Mouse (Mus musculus): Measurements from ENCODE around the gene Asah2. TPM values are rescaled to one million over a fixed set of nuclear protein-coding genes. Genes with fewer than 3 reads are reported as not detected.
"Not testable (repeated sequence)": the region's sequence is repeated elsewhere in the genome, so short reads cannot be mapped to it uniquely, and the experiment has no call there.

The Asah2 gene
- polyA plus RNA-seq, 1 experiment from 2014 or later: 1.2 TPM

DNA sequence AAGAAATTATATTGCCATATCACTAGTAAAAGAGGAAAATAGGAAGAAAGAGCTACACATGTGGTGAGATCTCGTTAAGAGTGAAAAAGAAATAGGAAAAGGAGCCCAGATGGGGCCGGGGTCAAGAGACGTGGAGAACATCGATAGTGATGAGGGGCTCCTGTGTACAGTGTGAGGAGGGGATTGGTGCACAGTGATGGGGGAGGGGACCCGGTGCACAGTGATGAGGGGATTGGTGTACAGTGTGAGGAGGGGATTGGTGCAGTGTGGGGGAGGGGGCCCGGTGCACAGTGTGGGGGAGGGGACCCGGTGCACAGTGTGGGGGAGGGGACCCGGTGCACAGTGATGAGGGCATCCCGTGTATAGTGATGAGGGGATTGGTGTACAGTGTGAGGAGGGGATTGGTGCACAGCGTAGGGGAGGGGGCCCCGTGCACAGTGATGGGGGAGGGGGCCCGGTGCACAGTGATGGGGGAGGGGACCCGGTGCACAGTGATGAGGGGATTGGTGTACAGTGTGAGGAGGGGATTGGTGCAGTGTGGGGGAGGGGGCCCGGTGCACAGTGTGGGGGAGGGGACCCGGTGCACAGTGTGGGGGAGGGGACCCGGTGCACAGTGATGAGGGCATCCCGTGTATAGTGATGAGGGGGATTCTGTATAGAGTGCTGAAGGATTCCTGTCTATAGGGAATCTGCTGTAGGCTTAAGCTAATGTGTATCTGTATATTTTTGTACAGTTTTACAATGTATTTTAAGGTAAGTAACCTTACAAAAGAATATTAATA, 23.9 kb upstream of the Asah2 start:
- not testable (repeated sequence) for H3K9ac ChIP-seq (replicated peaks; ENCODE audit: low read length); H3K4me3 ChIP-seq (ENCODE audit: low read depth, low read length); H3K4me1 ChIP-seq (ENCODE audit: control insufficient read depth, insufficient read depth, low read length); H3K9me3 ChIP-seq (replicated peaks; ENCODE audit: control insufficient read depth, low read length); H3K27ac ChIP-seq (replicated peaks; ENCODE audit: low read depth, low read length); H3K4me2 ChIP-seq (ENCODE audit: low read depth, low read length); H3K27me3 ChIP-seq (ENCODE audit: control insufficient read depth, insufficient read depth, low read length); H3K36me3 ChIP-seq (replicated peaks; ENCODE audit: control insufficient read depth, insufficient read depth, low read depth, low read length); DNase-seq (ENCODE audit: low spot score)
- 81% methylated on average over 13 of the region's 17 CpGs for WGBS
- peak; percentile 73 for ATAC-seq (replicated peaks; ENCODE audit: insufficient number of reproducible peaks, low FRiP score, low TSS enrichment, low read depth)

DNA sequence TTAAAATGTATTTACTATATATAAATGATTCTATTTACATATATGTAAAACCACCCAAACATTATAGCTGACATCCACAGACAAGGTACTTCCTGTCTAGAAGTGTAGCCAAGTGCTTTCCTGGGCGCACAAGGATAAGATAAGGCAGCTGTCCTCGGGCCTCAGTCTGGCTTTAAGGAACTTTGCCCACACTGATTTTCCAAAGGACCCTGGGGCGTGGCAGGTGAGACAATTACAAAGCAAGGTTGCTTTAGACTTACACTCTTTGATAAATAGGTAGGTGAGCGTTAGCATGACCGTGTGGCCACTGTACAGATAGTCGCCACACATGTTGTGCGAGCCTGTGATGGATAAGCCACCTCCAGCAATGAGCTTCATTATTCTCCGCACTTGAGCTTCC, 21.3 kb upstream of the Asah2 start:
- Histone ChIP-seq H3K9me3 (replicated peaks; ENCODE audit: control insufficient read depth, low read length) (no peaks in the 10 kb centered on the region), H3K9ac (replicated peaks; ENCODE audit: low read length) (no peak overlapping the region), H3K4me2 (ENCODE audit: low read depth, low read length) (no peak overlapping the region), H3K27me3 (ENCODE audit: control insufficient read depth, insufficient read depth, low read length) (no peaks in the 10 kb centered on the region), H3K4me1 (ENCODE audit: control insufficient read depth, insufficient read depth, low read length) (no peaks in the 10 kb centered on the region), H3K4me3 (ENCODE audit: low read depth, low read length) (no peak overlapping the region), H3K27ac (replicated peaks; ENCODE audit: low read depth, low read length) (no peak overlapping the region), H3K36me3 (replicated peaks; ENCODE audit: control insufficient read depth, insufficient read depth, low read depth, low read length) (no peaks in the 10 kb centered on the region)
- ATAC-seq (replicated peaks; ENCODE audit: insufficient number of reproducible peaks, low FRiP score, low TSS enrichment, low read depth): no peak
- no peak for DNase-seq (ENCODE audit: low spot score)
- WGBS: 92% methylated on average over 8 of the region's 8 CpGs

DNA sequence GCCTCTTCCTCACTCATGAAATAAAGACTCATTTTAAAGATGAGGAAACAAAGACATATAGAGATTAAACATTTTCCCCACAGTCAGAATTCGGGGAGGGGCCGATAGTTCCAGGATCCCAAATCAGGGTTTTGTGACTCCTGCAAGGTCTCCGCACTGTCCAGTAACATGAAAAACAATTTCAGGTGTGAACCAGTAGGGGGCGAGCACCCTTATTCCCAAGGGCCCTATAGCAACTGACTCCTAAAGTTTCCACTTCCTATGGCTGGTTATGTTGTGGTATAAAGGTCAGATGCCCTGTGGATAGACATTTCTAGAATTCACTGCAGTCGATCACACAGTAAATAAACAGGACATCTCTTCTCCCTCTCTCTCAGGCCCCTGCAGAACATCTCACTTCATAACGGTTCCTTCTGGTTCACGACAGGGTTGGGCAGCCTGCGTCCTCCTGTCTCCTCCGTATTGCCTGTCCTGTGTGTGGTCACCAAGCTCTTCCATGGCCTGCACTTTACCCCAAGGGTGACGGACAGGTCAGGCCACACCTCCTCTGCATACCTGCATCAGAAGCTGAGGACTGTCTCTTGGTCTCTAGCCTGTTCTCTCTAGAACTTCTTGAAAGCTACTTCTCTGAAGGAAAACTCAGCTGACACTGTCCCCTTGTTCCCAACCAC, 19.3 kb upstream of the Asah2 start:
- Histone ChIP-seq H3K9ac (replicated peaks; ENCODE audit: low read length) (no peak overlapping the region), H3K4me3 (ENCODE audit: low read depth, low read length) (no peak overlapping the region), H3K4me2 (ENCODE audit: low read depth, low read length) (no peak overlapping the region), H3K27me3 (ENCODE audit: control insufficient read depth, insufficient read depth, low read length) (no peaks in the 10 kb centered on the region), H3K4me1 (ENCODE audit: control insufficient read depth, insufficient read depth, low read length) (no peaks in the 10 kb centered on the region), H3K27ac (replicated peaks; ENCODE audit: low read depth, low read length) (no peak overlapping the region), H3K9me3 (replicated peaks; ENCODE audit: control insufficient read depth, low read length) (no peaks in the 10 kb centered on the region), H3K36me3 (replicated peaks; ENCODE audit: control insufficient read depth, insufficient read depth, low read depth, low read length) (no peaks in the 10 kb centered on the region)
- 71% methylated on average over 10 of the region's 10 CpGs for WGBS
- ATAC-seq (replicated peaks; ENCODE audit: insufficient number of reproducible peaks, low FRiP score, low TSS enrichment, low read depth): no peak
- peak; percentile 12 for DNase-seq (ENCODE audit: low spot score)

DNA sequence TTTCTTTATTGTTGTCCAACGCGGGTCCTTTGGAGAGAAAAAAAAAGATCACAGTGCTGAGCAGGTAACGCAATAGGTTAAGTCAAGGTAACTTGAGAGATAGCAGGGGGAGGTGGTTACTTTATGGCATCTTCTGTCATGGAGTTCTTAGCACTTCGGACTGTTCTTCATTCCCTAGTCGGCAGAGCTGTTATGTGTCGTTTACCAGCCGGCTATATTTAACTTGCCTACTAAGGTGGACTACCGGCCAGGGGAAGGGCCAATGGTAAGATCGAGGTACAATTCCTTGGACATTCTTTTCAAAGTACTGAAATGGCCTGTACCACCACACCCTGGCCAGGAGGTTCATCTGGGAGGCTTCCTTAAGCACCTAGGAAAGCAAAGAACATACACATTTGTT, 16.1 kb upstream of the Asah2 start:
- no peak overlapping the region for H3K27ac ChIP-seq (replicated peaks; ENCODE audit: low read depth, low read length)
- H3K9me3 ChIP-seq (replicated peaks; ENCODE audit: control insufficient read depth, low read length): no peaks in the 10 kb centered on the region
- 92% methylated on average over 9 of the region's 9 CpGs for WGBS
- ATAC-seq (replicated peaks; ENCODE audit: insufficient number of reproducible peaks, low FRiP score, low TSS enrichment, low read depth) (no peak), DNase-seq (ENCODE audit: low spot score) (no peak)
- H3K4me2 ChIP-seq (ENCODE audit: low read depth, low read length): no peak overlapping the region
- no peak overlapping the region for H3K9ac ChIP-seq (replicated peaks; ENCODE audit: low read length)
- no peaks in the 10 kb centered on the region for H3K27me3 ChIP-seq (ENCODE audit: control insufficient read depth, insufficient read depth, low read length)
- H3K4me1 ChIP-seq (ENCODE audit: control insufficient read depth, insufficient read depth, low read length): no peaks in the 10 kb centered on the region
- H3K4me3 ChIP-seq (ENCODE audit: low read depth, low read length): no peak overlapping the region
- H3K36me3 ChIP-seq (replicated peaks; ENCODE audit: control insufficient read depth, insufficient read depth, low read depth, low read length): no peaks in the 10 kb centered on the region

DNA sequence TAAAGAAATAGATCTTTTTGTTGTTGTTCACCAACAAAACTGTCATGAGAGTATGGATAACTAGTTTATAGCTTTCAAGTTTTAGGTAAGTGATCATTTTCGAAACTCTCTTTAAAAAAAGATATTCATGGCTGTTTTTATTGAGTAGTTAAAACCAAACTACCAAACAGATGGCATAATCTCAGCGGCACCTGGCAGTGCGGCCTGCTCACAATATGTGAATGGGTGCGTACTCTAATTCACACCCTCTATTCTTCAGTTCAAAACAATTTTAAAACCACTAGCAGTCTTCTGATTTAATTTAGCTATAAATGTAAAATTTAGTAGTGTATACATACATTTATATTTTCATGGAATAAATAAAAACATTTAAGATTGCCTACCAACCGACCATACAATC, 15.2 kb upstream of the Asah2 start:
- ATAC-seq (replicated peaks; ENCODE audit: insufficient number of reproducible peaks, low FRiP score, low TSS enrichment, low read depth) (no peak), DNase-seq (ENCODE audit: low spot score) (no peak)
- no peaks in the 10 kb centered on the region for H3K27me3 ChIP-seq (ENCODE audit: control insufficient read depth, insufficient read depth, low read length)
- H3K4me1 ChIP-seq (ENCODE audit: control insufficient read depth, insufficient read depth, low read length): no peaks in the 10 kb centered on the region
- no peak overlapping the region for H3K4me2 ChIP-seq (ENCODE audit: low read depth, low read length)
- H3K27ac ChIP-seq (replicated peaks; ENCODE audit: low read depth, low read length): no peak overlapping the region
- no peaks in the 10 kb centered on the region for H3K36me3 ChIP-seq (replicated peaks; ENCODE audit: control insufficient read depth, insufficient read depth, low read depth, low read length)
- H3K9me3 ChIP-seq (replicated peaks; ENCODE audit: control insufficient read depth, low read length): no peaks in the 10 kb centered on the region
- WGBS: 95% methylated on average over 5 of the region's 5 CpGs
- no peak overlapping the region for H3K4me3 ChIP-seq (ENCODE audit: low read depth, low read length)
- no peak overlapping the region for H3K9ac ChIP-seq (replicated peaks; ENCODE audit: low read length)

DNA sequence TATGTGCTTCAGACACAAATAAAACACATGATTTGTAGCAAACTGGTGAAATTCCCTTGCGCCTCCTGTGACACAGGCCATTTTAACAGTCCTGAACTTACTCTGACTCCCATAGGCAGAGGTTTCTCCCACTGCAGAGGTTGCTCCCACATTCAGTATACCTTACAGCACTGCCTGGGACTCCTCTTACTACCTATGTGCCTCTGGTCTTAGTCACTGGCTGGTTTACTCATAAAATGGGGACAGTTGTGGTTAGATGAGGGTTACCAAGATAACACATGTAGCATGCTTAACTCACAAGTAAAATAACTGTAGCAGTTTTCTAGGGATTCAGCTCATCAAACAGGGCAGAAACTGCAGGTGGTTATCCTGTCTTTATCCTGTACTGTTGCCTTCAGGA, 12.8 kb upstream of the Asah2 start:
- no peaks in the 10 kb centered on the region for H3K9me3 ChIP-seq (replicated peaks; ENCODE audit: control insufficient read depth, low read length)
- no peak overlapping the region for H3K4me2 ChIP-seq (ENCODE audit: low read depth, low read length)
- ATAC-seq (replicated peaks; ENCODE audit: insufficient number of reproducible peaks, low FRiP score, low TSS enrichment, low read depth) (no peak), DNase-seq (ENCODE audit: low spot score) (no peak)
- no peaks in the 10 kb centered on the region for H3K27me3 ChIP-seq (ENCODE audit: control insufficient read depth, insufficient read depth, low read length)
- no peak overlapping the region for H3K9ac ChIP-seq (replicated peaks; ENCODE audit: low read length)
- no peak overlapping the region for H3K27ac ChIP-seq (replicated peaks; ENCODE audit: low read depth, low read length)
- H3K4me1 ChIP-seq (ENCODE audit: control insufficient read depth, insufficient read depth, low read length): no peaks in the 10 kb centered on the region
- no peaks in the 10 kb centered on the region for H3K36me3 ChIP-seq (replicated peaks; ENCODE audit: control insufficient read depth, insufficient read depth, low read depth, low read length)
- WGBS: 95% methylated on average over 1 of the region's 1 CpGs
- H3K4me3 ChIP-seq (ENCODE audit: low read depth, low read length): no peak overlapping the region

DNA sequence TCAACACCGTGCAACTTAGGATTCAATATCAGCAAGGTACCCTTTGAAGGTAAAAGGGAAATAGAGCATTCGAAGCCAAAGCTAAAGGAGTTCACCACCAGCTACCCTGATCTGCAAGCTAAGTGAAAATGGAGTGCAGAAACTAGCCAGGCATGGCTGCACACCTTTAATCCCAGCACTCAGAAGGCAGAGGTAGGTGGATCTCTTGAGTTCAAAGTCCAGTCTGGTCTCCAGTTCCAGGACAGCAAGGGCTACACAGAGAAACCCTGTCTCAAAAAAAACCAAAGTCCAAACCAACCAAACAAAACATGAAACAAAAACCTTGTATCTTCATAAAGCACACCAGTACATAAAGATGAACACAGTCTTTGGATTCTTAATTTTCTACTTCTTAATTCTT, 11.7 kb upstream of the Asah2 start:
- WGBS: 88% methylated on average over 2 of the region's 2 CpGs
- DNase-seq (ENCODE audit: low spot score): no peak
- Histone ChIP-seq H3K9me3 (replicated peaks; ENCODE audit: control insufficient read depth, low read length) (no peaks in the 10 kb centered on the region), H3K36me3 (replicated peaks; ENCODE audit: control insufficient read depth, insufficient read depth, low read depth, low read length) (no peaks in the 10 kb centered on the region), H3K4me2 (ENCODE audit: low read depth, low read length) (no peak overlapping the region), H3K27ac (replicated peaks; ENCODE audit: low read depth, low read length) (no peak overlapping the region), H3K27me3 (ENCODE audit: control insufficient read depth, insufficient read depth, low read length) (no peaks in the 10 kb centered on the region), H3K4me3 (ENCODE audit: low read depth, low read length) (no peak overlapping the region), H3K9ac (replicated peaks; ENCODE audit: low read length) (no peak overlapping the region), H3K4me1 (ENCODE audit: control insufficient read depth, insufficient read depth, low read length) (no peaks in the 10 kb centered on the region)
- ATAC-seq (replicated peaks; ENCODE audit: insufficient number of reproducible peaks, low FRiP score, low TSS enrichment, low read depth): no peak

DNA sequence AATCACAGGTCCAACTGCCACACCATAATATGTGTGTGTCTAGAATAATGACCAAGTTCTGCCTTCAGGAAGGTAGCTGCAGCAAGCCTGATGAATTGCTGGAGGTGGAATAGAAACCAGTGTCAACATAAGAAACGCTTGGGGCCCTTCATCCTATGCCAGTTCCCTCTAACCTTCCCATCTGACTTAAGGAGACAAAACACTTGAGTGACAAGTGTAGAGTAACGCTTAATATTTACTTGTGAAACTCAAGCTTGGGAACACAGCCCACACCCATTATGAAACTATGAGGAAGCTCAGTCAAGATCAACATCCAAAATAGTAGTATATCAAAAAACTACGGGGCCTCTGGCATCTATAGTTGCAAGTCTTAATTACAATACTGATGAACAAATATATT, 10.5 kb upstream of the Asah2 start:
- no peak for ATAC-seq (replicated peaks; ENCODE audit: insufficient number of reproducible peaks, low FRiP score, low TSS enrichment, low read depth)
- Histone ChIP-seq H3K4me1 (ENCODE audit: control insufficient read depth, insufficient read depth, low read length) (no peaks in the 10 kb centered on the region), H3K9ac (replicated peaks; ENCODE audit: low read length) (no peak overlapping the region), H3K36me3 (replicated peaks; ENCODE audit: control insufficient read depth, insufficient read depth, low read depth, low read length) (no peaks in the 10 kb centered on the region), H3K4me2 (ENCODE audit: low read depth, low read length) (no peak overlapping the region), H3K9me3 (replicated peaks; ENCODE audit: control insufficient read depth, low read length) (no peaks in the 10 kb centered on the region), H3K4me3 (ENCODE audit: low read depth, low read length) (no peak overlapping the region), H3K27me3 (ENCODE audit: control insufficient read depth, insufficient read depth, low read length) (no peaks in the 10 kb centered on the region), H3K27ac (replicated peaks; ENCODE audit: low read depth, low read length) (no peak overlapping the region)
- WGBS: 90% methylated on average over 3 of the region's 3 CpGs
- DNase-seq (ENCODE audit: low spot score): no peak

All from embryonic facial prominence, embryonic 11.5 days (tissue).